Mouse (Mus musculus) MEL (cell line): ENCODE data around the gene Gpatch1. TPM values are rescaled to one million over a fixed set of nuclear protein-coding genes. Genes with fewer than 3 reads are reported as not detected.
"Not testable (repeated sequence)": the region's sequence is repeated elsewhere in the genome, so short reads cannot be mapped to it uniquely, and the experiment has no call there.

Experiments used
- DNase-seq: peaks from one replicate; pipeline ENCODE4 v3.0.0; 2011; ENCODE audit warnings: low read depth, low spot score
- H3K27ac ChIP-seq: 2 replicates; pipeline ENCODE4 v1.5.1; 2012; ENCODE audit warnings: low read depth, mild to moderate bottlenecking, control low read depth, low read length, moderate library complexity; ENCODE audit not compliant: control insufficient read depth
- H3K27me3 ChIP-seq, 2 experiments: fragments of 150-350 bp in 1 of 2; sonication (generic) in 1 of 2; 2 replicates each; pipeline ENCODE4 v1.6.1; 2012; ENCODE audit warnings: low read length in 2 of 2, mild to moderate bottlenecking in 2 of 2, improper control_type of control experiment in 1 of 2, moderate library complexity in 1 of 2; ENCODE audit not compliant: insufficient read depth in 2 of 2, control insufficient read depth in 1 of 2
- H3K36me3 ChIP-seq, 2 experiments: 2 replicates each; pipeline ENCODE4 v1.6.1; 2012 to 2014; ENCODE audit warnings: low read length in 2 of 2, improper control_type of control experiment in 1 of 2, inconsistent platforms in 1 of 2, mild to moderate bottlenecking in 1 of 2; ENCODE audit not compliant: insufficient read depth in 2 of 2, control insufficient read depth in 1 of 2
- H3K4me1 ChIP-seq, 2 experiments: fragments of 150-350 bp in 1 of 2; sonication (generic) in 1 of 2; 2 replicates each; pipeline ENCODE4 v1.6.1; 2012; ENCODE audit warnings: low read length in 2 of 2, improper control_type of control experiment in 1 of 2, mild to moderate bottlenecking in 1 of 2; ENCODE audit not compliant: insufficient read depth in 2 of 2, control insufficient read depth in 1 of 2
- H3K4me3 ChIP-seq, 2 experiments: fragments of 150-350 bp in 1 of 2; sonication (generic) in 1 of 2; 2 replicates each; pipeline ENCODE4 v1.5.1; 2012; ENCODE audit warnings: low read depth in 2 of 2, low read length in 2 of 2, mild to moderate bottlenecking in 2 of 2, moderate library complexity in 2 of 2, control low read depth in 1 of 2, improper control_type of control experiment in 1 of 2; ENCODE audit not compliant: control insufficient read depth in 1 of 2, insufficient read depth in 1 of 2
- H3K79me2 ChIP-seq: 2 replicates; pipeline ENCODE4 v1.6.1; 2012; ENCODE audit warnings: mild to moderate bottlenecking, low read length, moderate library complexity; ENCODE audit not compliant: control insufficient read depth, poor library complexity, insufficient read depth
- H3K9ac ChIP-seq: 2 replicates; pipeline ENCODE4 v1.6.1; 2012; ENCODE audit warnings: low read depth, mild to moderate bottlenecking, control low read depth, low read length, moderate library complexity; ENCODE audit not compliant: control insufficient read depth, poor library complexity, severe bottlenecking
- H3K9me3 ChIP-seq: fragments of 150-350 bp; sonication (generic); replicated peaks from 2 replicates; pipeline ENCODE4 v1.6.1; 2012; ENCODE audit warnings: mild to moderate bottlenecking, low read length, improper control_type of control experiment, moderate library complexity; ENCODE audit not compliant: insufficient read depth
- BHLHE40 ChIP-seq: IDR thresholded peaks from 2 replicates; pipeline ENCODE4 v1.6.1; 2012; ENCODE audit warnings: low read depth, mild to moderate bottlenecking, inconsistent platforms, low read length, improper control_type of control experiment, borderline replicate concordance
- CHD2 ChIP-seq: IDR thresholded peaks from 2 replicates; pipeline ENCODE4 v1.6.1; 2011; ENCODE audit warnings: low read length, improper control_type of control experiment
- E2F4 ChIP-seq: IDR thresholded peaks from 2 replicates; pipeline ENCODE4 v1.6.1; 2011; ENCODE audit warnings: low read depth, low read length, improper control_type of control experiment, borderline replicate concordance
- EP300 ChIP-seq, 2 experiments: IDR thresholded peaks; 2 replicates each; pipeline ENCODE4 v1.6.1; 2011; ENCODE audit warnings: improper control_type of control experiment in 2 of 2, low read length in 2 of 2, low read depth in 1 of 2, mild to moderate bottlenecking in 1 of 2
- GABPA ChIP-seq: IDR thresholded peaks from 2 replicates; pipeline ENCODE4 v1.6.1; 2012; ENCODE audit warnings: low read depth, mild to moderate bottlenecking, inconsistent platforms, low read length, improper control_type of control experiment, moderate library complexity
- GATA1 ChIP-seq: IDR thresholded peaks from 2 replicates; pipeline ENCODE4 v1.6.1; 2011; ENCODE audit warnings: low read depth, low read length, improper control_type of control experiment
- HCFC1 ChIP-seq: IDR thresholded peaks from 2 replicates; pipeline ENCODE4 v1.6.1; 2012; ENCODE audit warnings: low read depth, mild to moderate bottlenecking, inconsistent platforms, low read length, improper control_type of control experiment, moderate library complexity
- MAFK ChIP-seq: IDR thresholded peaks from 2 replicates; pipeline ENCODE4 v1.6.1; 2011; ENCODE audit warnings: low read depth, mild to moderate bottlenecking, low read length, improper control_type of control experiment, borderline replicate concordance
- MXI1 ChIP-seq: IDR thresholded peaks from 2 replicates; pipeline ENCODE4 v1.6.1; 2011; ENCODE audit warnings: mild to moderate bottlenecking, low read depth, low read length, improper control_type of control experiment
- POLR2A ChIP-seq, 2 experiments: IDR thresholded peaks; 2 replicates each; pipeline ENCODE4 v1.6.1; 2011 to 2012; ENCODE audit warnings: low read length in 2 of 2, mild to moderate bottlenecking in 2 of 2, control low read depth in 1 of 2, improper control_type of control experiment in 1 of 2, low read depth in 1 of 2, moderate library complexity in 1 of 2; ENCODE audit not compliant: control insufficient read depth in 1 of 2, insufficient read depth in 1 of 2, poor library complexity in 1 of 2
- POLR2AphosphoS2 ChIP-seq: IDR thresholded peaks from 2 replicates; pipeline ENCODE4 v1.6.1; 2011; ENCODE audit warnings: low read length, improper control_type of control experiment
- POLR2AphosphoS5 ChIP-seq: IDR thresholded peaks from 2 replicates; pipeline ENCODE4 v1.6.1; 2012; ENCODE audit warnings: low read depth, borderline replicate concordance, mild to moderate bottlenecking, inconsistent platforms, low read length, moderate library complexity, mixed read lengths
- RCOR1 ChIP-seq: IDR thresholded peaks from 2 replicates; pipeline ENCODE4 v1.6.1; 2012; ENCODE audit warnings: low read depth, mild to moderate bottlenecking, inconsistent platforms, low read length, improper control_type of control experiment
- SIN3A ChIP-seq: IDR thresholded peaks from 2 replicates; pipeline ENCODE4 v1.6.1; 2012; ENCODE audit warnings: low read length, improper control_type of control experiment, inconsistent platforms
- TAL1 ChIP-seq: IDR thresholded peaks from 2 replicates; pipeline ENCODE4 v1.6.1; 2012; ENCODE audit warnings: mild to moderate bottlenecking, inconsistent platforms, low read length, moderate library complexity, mixed read lengths
- TCF12 ChIP-seq: IDR thresholded peaks from 2 replicates; pipeline ENCODE4 v1.6.1; 2014; ENCODE audit warnings: low read depth, mild to moderate bottlenecking, inconsistent platforms, low read length, improper control_type of control experiment, moderate library complexity
- UBTF ChIP-seq: IDR thresholded peaks from 2 replicates; pipeline ENCODE4 v1.6.1; 2012; ENCODE audit warnings: low read depth, mild to moderate bottlenecking, inconsistent platforms, low read length, improper control_type of control experiment, moderate library complexity, borderline replicate concordance; ENCODE audit not compliant: insufficient read depth
- USF1 ChIP-seq: IDR thresholded peaks from 2 replicates; pipeline ENCODE4 v1.6.1; 2014; ENCODE audit warnings: low read depth, mild to moderate bottlenecking, inconsistent platforms, low read length, improper control_type of control experiment, moderate library complexity
- ZKSCAN1 ChIP-seq: IDR thresholded peaks from 2 replicates; pipeline ENCODE4 v1.6.1; 2012; ENCODE audit warnings: low read depth, mild to moderate bottlenecking, inconsistent platforms, low read length, improper control_type of control experiment, moderate library complexity
- polyA plus RNA-seq, 2 experiments: library from polyadenylated mRNA; stranded (reverse) in 1 of 2; unstranded in 1 of 2; fragments of >175 nt in 1 of 2; fragments of >200 nt in 1 of 2; gene quantifications; 2 replicates each; pipeline versions ENCODE4 v1.2.1 to v1.2.4; 2012; ENCODE audit warnings: low replicate concordance in 2 of 2, low read depth in 1 of 2; ENCODE audit not compliant: insufficient read length in 2 of 2, insufficient read depth in 1 of 2, missing spikeins in 1 of 2
- total RNA-seq: library from RNA; depleted of rRNA; stranded (reverse); fragments of 300-350 nt; gene quantifications from 2 replicates; pipeline ENCODE4 v1.2.3, GENCODE M21; 2012

Gene Gpatch1
- total and polyA plus RNA-seq, 3 experiments = 8.5 to 13.4 TPM; not detected in 1

DNA sequence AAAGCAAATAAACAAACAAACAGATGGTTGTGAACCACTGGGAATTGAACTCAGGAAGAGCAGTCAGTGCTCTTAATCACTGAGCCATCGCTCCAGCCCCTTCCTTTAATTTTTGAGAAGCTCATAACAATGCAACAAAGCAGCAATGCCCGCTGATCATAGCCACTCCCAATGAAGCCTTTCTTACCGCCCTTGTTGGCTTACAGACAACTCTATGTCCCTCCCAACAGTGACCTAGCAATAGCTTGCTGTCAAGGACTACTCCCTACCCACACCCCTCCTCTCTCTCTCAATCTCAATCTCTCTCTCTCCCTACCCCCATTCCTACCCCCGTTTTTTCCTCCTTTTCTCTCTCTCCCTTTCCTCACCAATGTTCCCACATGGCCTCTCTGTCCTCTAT, 1.5 kb upstream of the Gpatch1 start:
- H3K27me3 ChIP-seq = no peaks in the 10 kb centered on the region; a peak in 1 of 4 replicates
- DNase-seq = peak; percentile 9
- H3K4me3 ChIP-seq = no peak overlapping the region
- H3K36me3 ChIP-seq = peaks cover 0 to 3% of the 10 kb centered on the region in 2 experiments; a peak in 1 of 4 replicates
- TF ChIP-seq CHD2 (no peak), UBTF (no peak), E2F4 (no peak), BHLHE40 (no peak), POLR2AphosphoS5 (no peak), EP300 (IDR thresholded peaks at IDR 0.05; ENCODE audit: low read depth in 1 of 2, low read length in 2 of 2) (no peak), ZKSCAN1 (no peak), MAFK (no peak), POLR2AphosphoS2 (no peak), TCF12 (no peak), USF1 (no peak), SIN3A (no peak), MXI1 (no peak), GABPA (no peak), POLR2A (IDR thresholded peaks at IDR 0.05; ENCODE audit: control insufficient read depth in 1 of 2, insufficient read depth in 1 of 2, low read depth in 1 of 2, low read length in 2 of 2, poor library complexity in 1 of 2) (no peak), HCFC1 (no peak)
- peaks cover 3% of the 10 kb centered on the region; the same call in 1 of the 2 replicates for H3K79me2 ChIP-seq
- H3K27ac ChIP-seq = no peak overlapping the region
- H3K9me3 ChIP-seq = no peaks in the 10 kb centered on the region
- no peak overlapping the region for H3K9ac ChIP-seq
- peaks cover 0 to 9% of the 10 kb centered on the region in 2 experiments; a peak in 2 of 4 replicates for H3K4me1 ChIP-seq

DNA sequence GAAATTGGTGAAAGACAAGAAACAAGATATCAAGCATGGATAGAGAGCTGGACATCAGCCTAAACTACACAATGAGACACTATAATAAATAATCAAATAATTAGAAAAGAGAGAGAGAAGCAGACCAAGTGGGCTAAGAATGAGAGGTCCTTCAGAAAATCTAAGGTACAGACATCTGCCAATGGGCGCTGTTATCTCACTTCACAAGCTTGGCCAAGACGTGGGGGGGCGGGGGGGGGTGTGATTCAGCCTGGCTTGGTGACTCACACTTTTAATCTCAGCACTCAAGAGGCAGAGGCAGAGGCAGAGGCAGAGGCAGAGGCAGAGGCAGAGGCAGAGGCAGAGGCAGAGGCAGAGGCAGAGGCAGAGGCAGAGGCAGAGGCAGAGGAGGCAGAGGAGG, 981 bp upstream of the Gpatch1 start:
- not testable (repeated sequence) for H3K36me3 ChIP-seq, H3K27ac ChIP-seq, H3K9me3 ChIP-seq, H3K9ac ChIP-seq, H3K27me3 ChIP-seq, H3K4me3 ChIP-seq, H3K4me1 ChIP-seq, H3K79me2 ChIP-seq
- TF ChIP-seq GATA1 = peak; percentile 22; the same call in 1 of the 2 replicates
- peak; percentile 53; the same call in 1 of the 2 replicates for TF ChIP-seq RCOR1
- peak; percentile 66 for TF ChIP-seq TAL1
- peak in 1 of 2 experiments; percentile 39; a peak in 2 of 4 replicates for TF ChIP-seq EP300 (IDR thresholded peaks at IDR 0.05; ENCODE audit: low read depth in 1 of 2, low read length in 2 of 2)
- TF ChIP-seq TCF12 = 0 out of 2 replicates have a peak, but pooled peaks have one; percentile 24
- DNase-seq = peak; percentile 62
